Mouse (Mus musculus): ENCODE results near the gene Tmie. TPM values are rescaled to one million over a fixed set of nuclear protein-coding genes. Genes with fewer than 3 reads are reported as not detected.
A peak's percentile ranks its signal among the peaks of the same experiment; 100 is the strongest.

The Tmie gene
- polyA plus RNA-seq, 1 experiment from 2014 or later: 5.9 TPM

DNA sequence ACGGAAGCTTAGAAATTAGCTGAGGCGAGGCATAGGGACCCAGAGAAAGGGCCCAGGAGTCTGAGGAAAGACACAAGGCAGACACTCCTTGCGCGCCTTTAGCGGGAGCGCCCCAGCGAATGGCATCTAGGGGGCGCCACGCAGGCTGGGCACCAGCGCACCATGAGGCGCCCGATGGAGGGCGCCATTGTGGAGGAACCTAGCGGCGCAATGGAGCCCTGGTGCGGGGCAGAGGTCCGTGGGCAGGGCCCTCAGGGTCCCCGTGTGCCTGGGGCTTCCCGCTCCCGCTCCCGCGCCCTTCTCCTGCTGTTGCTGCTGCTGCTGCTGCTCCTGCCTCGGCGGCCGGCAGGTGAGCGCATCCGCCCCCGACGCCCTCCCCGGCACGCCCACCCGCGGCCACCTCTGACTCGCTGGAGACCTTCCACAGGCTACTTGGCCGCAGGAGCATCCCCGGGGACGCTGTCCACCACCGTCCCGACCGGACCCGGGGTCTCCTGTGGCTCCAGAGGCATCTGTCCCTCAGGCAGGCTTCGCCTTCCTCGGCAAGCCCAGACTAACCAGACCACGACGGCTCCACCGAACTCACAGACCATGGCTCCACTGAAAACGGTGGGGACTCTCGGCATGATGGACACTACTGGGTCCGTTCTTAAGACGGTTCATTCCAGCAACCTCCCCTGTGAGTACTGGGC lies 22.0 kb downstream of the Tmie start, which contains the start of gene Prss50:
Gene Prss50 (plus strand): TSS at position 187 of the 692 bp plus-strand sequence.
- H3K4me3 ChIP-seq (replicated peaks): peak within 1 kb of the TSS; percentile 24
- ATAC-seq (ENCODE audit: low FRiP score): no peak
- WGBS: 10% methylated on average over 50 of the region's 50 CpGs
- H3K9me3 ChIP-seq (replicated peaks): no peaks in the 10 kb centered on the region
- peaks cover 9% of the 10 kb centered on the region for H3K27me3 ChIP-seq (replicated peaks)
- H3K9ac ChIP-seq (replicated peaks): 0 out of 2 replicates have a peak within 1 kb of the TSS, but pooled peaks have one; percentile 21
- no peak within 1 kb of the TSS for H3K27ac ChIP-seq (replicated peaks)
- H3K4me1 ChIP-seq: peaks cover 5% of the 10 kb centered on the region
- H3K4me2 ChIP-seq: peak within 1 kb of the TSS; percentile 54
- H3K36me3 ChIP-seq: no peaks in the 10 kb centered on the region

DNA sequence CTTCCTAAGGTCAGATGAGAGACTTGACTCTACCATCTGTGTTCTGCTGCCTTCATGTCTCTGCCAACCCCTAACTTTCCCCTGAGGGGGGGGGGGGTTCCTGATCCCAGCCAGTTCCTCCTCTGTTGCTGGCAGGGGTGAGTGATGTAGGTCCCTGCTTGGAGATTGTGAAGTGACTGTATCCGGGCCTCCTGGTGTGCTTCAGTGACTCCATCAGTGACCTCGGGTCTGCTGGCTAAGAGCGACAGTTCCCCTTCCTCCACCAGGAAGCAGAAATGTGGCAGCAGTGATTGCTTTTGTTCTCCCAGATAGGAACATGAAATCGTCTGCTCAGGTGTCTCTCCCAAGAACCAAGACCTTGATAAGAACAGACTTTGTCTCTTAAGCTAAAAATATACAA lies 23.0 kb downstream of the Tmie start:
- 73% methylated on average over 4 of the region's 4 CpGs for WGBS
- H3K4me2 ChIP-seq: no peak overlapping the region
- peaks cover 5% of the 10 kb centered on the region for H3K4me1 ChIP-seq
- no peaks in the 10 kb centered on the region for H3K9me3 ChIP-seq (replicated peaks)
- no peak for ATAC-seq (ENCODE audit: low FRiP score)
- H3K4me3 ChIP-seq (replicated peaks): no peak overlapping the region
- no peaks in the 10 kb centered on the region for H3K36me3 ChIP-seq
- no peak overlapping the region for H3K27ac ChIP-seq (replicated peaks)
- no peak overlapping the region for H3K9ac ChIP-seq (replicated peaks)
- peaks cover 9% of the 10 kb centered on the region for H3K27me3 ChIP-seq (replicated peaks)

DNA sequence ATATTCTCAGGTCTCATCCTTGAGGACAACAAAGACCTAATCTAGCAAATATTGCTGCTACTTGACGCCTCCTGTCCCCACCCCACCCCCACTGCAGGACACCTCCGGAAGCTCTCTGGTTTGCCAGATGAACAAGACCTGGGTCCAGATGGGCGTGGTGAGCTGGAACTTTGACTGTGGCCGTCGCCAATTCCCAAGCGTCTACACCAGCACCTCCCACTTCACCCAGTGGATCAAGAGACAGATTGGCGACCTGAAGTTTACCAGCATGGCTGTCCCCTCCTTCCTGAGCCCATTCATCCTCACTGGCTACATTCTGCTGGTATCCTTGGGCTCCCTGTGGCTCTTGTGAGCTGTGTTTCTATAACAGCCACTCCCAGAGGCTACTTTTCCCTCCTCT lies 24.0 kb downstream of the Tmie start:
- Histone ChIP-seq H3K4me3 (replicated peaks) (no peak overlapping the region), H3K27ac (replicated peaks) (no peak overlapping the region), H3K9ac (replicated peaks) (no peak overlapping the region), H3K27me3 (replicated peaks) (peaks cover 9% of the 10 kb centered on the region), H3K4me2 (no peak overlapping the region), H3K9me3 (replicated peaks) (no peaks in the 10 kb centered on the region), H3K4me1 (peaks cover 5% of the 10 kb centered on the region), H3K36me3 (no peaks in the 10 kb centered on the region)
- no peak for ATAC-seq (ENCODE audit: low FRiP score)
- 78% methylated on average over 7 of the region's 7 CpGs for WGBS

GRCm38 (mm10) chr9:110849162-110849561 lies 30.8 kb downstream of the Tmie start:
- ATAC-seq (ENCODE audit: low FRiP score): no peak
- Histone ChIP-seq H3K9me3 (replicated peaks) (no peaks in the 10 kb centered on the region), H3K4me2 (no peak overlapping the region), H3K4me1 (no peaks in the 10 kb centered on the region), H3K27ac (replicated peaks) (no peak overlapping the region), H3K9ac (replicated peaks) (no peak overlapping the region), H3K4me3 (replicated peaks) (no peak overlapping the region), H3K36me3 (no peaks in the 10 kb centered on the region), H3K27me3 (replicated peaks) (no peaks in the 10 kb centered on the region)
- 85% methylated on average over 7 of the region's 7 CpGs for WGBS

DNA sequence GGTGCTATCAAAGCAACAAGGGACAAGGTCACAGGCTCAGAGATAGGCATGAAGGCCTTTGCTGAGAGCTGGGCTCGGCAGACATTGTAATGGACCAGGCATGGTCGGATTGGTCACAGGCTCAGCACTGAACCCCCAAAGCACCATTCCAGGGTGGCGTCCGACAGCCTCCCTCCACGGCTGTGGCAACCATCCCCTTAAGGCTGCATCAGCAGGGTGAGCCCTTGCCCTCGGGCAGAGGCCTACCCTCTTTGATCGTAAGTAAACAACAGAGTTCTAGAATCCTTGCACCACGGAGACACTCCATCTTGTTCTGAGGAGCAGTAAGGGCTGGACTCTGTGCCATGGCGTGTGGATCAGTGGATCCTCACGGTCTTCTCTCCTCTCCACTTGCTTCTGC lies 35.7 kb downstream of the Tmie start, which contains the start of gene Prss46:
Gene Prss46 (plus strand): TSS at position 301 of the 400 bp plus-strand sequence.
- no peak for ATAC-seq (ENCODE audit: low FRiP score)
- H3K9ac ChIP-seq (replicated peaks): no peak within 1 kb of the TSS
- 86% methylated on average over 10 of the region's 10 CpGs for WGBS

GRCm38 (mm10) chr9:110841438-110841837 lies 38.5 kb downstream of the Tmie start:
- no peak overlapping the region for H3K4me3 ChIP-seq (replicated peaks)
- H3K4me2 ChIP-seq: no peak overlapping the region
- H3K27me3 ChIP-seq (replicated peaks): no peaks in the 10 kb centered on the region
- H3K27ac ChIP-seq (replicated peaks): no peak overlapping the region
- no peak for ATAC-seq (ENCODE audit: low FRiP score)
- no peaks in the 10 kb centered on the region for H3K36me3 ChIP-seq
- no peaks in the 10 kb centered on the region for H3K4me1 ChIP-seq
- H3K9ac ChIP-seq (replicated peaks): no peak overlapping the region
- 85% methylated on average over 2 of the region's 2 CpGs for WGBS
- no peaks in the 10 kb centered on the region for H3K9me3 ChIP-seq (replicated peaks)

More for the DNA sequence above, 35.7 kb downstream of the Tmie start, which contains the start of gene Prss46:
- Histone ChIP-seq H3K4me2 (no peak within 1 kb of the TSS), H3K36me3 (no peaks in the 10 kb centered on the region), H3K4me1 (no peaks in the 10 kb centered on the region), H3K9me3 (replicated peaks) (no peaks in the 10 kb centered on the region), H3K27ac (replicated peaks) (no peak within 1 kb of the TSS), H3K27me3 (replicated peaks) (no peaks in the 10 kb centered on the region), H3K4me3 (replicated peaks) (no peak within 1 kb of the TSS)

- no peak overlapping the region for H3K27ac ChIP-seq (replicated peaks)
- H3K36me3 ChIP-seq: no peaks in the 10 kb centered on the region
- ATAC-seq (ENCODE audit: low FRiP score): no peak
- no peak overlapping the region for H3K4me2 ChIP-seq
- H3K27me3 ChIP-seq (replicated peaks): no peaks in the 10 kb centered on the region
- no peak overlapping the region for H3K4me3 ChIP-seq (replicated peaks)
- no peak overlapping the region for H3K9ac ChIP-seq (replicated peaks)
- no peaks in the 10 kb centered on the region for H3K9me3 ChIP-seq (replicated peaks)
- H3K4me1 ChIP-seq: no peaks in the 10 kb centered on the region
- 75% methylated on average over 6 of the region's 6 CpGs for WGBS
Measured at GRCm38 (mm10) chr9:110840905-110841304, 39.0 kb downstream of the Tmie start.

DNA sequence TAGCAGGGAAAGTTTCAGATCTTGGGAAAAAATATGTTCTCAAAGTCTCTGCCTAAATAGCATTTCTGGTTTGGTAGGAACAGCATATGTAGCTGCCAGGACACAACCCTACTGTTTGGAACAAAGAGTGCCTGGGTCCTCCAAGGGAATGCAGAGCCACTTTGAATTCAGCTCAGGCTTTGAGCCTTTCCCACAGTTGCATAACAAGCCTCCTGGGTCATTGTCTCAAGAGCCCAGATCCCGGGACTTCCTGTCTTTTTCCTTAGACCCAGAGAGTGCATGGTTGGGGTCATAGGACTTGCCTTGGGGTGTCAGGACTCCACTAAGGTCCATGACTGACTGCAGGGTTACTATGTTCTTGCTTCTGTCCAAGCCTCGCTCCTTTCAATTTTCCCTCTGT lies 43.8 kb downstream of the Tmie start:
- Histone ChIP-seq H3K4me1 (no peaks in the 10 kb centered on the region), H3K27ac (replicated peaks) (no peak overlapping the region; the same call in 1 of the 2 replicates)
- ATAC-seq (ENCODE audit: low FRiP score): no peak

GRCm38 (mm10) chr9:110834961-110835360 lies 45.0 kb downstream of the Tmie start:
- H3K4me3 ChIP-seq (replicated peaks): no peak overlapping the region
- no peaks in the 10 kb centered on the region for H3K36me3 ChIP-seq
- no peaks in the 10 kb centered on the region for H3K9me3 ChIP-seq (replicated peaks)
- H3K27ac ChIP-seq (replicated peaks): no peak overlapping the region
- no peak for ATAC-seq (ENCODE audit: low FRiP score)
- no peak overlapping the region for H3K9ac ChIP-seq (replicated peaks)
- WGBS: 33% methylated on average over 10 of the region's 10 CpGs
- no peaks in the 10 kb centered on the region for H3K4me1 ChIP-seq
- H3K27me3 ChIP-seq (replicated peaks): no peaks in the 10 kb centered on the region
- H3K4me2 ChIP-seq: no peak overlapping the region

More for the DNA sequence above, 43.8 kb downstream of the Tmie start:
- Histone ChIP-seq H3K9me3 (replicated peaks) (no peaks in the 10 kb centered on the region), H3K36me3 (no peaks in the 10 kb centered on the region), H3K27me3 (replicated peaks) (no peaks in the 10 kb centered on the region), H3K9ac (replicated peaks) (no peak overlapping the region), H3K4me2 (no peak overlapping the region), H3K4me3 (replicated peaks) (no peak overlapping the region)
- 57% methylated on average over 2 of the region's 2 CpGs for WGBS

- no peak within 1 kb of the TSS for H3K4me3 ChIP-seq (replicated peaks)
- H3K27me3 ChIP-seq (replicated peaks): no peaks in the 10 kb centered on the region
- no peaks in the 10 kb centered on the region for H3K9me3 ChIP-seq (replicated peaks)
- no peaks in the 10 kb centered on the region for H3K4me1 ChIP-seq
- H3K4me2 ChIP-seq: no peak within 1 kb of the TSS
- no peak within 1 kb of the TSS for H3K9ac ChIP-seq (replicated peaks)
- H3K27ac ChIP-seq (replicated peaks): no peak within 1 kb of the TSS
- WGBS: 82% methylated on average over 19 of the region's 19 CpGs
- no peak for ATAC-seq (ENCODE audit: low FRiP score)
- H3K36me3 ChIP-seq: no peaks in the 10 kb centered on the region
Measured at GRCm38 (mm10) chr9:110834411-110834810, 45.5 kb downstream of the Tmie start, which contains the start of gene Prss45. TSS of gene Prss45 (plus strand) at chr9:110834588.

- ATAC-seq (ENCODE audit: low FRiP score): no peak
Measured at GRCm38 (mm10) chr9:110833021-110833420, 46.9 kb downstream of the Tmie start.

GRCm38 (mm10) chr9:110826390-110826789 lies 53.5 kb downstream of the Tmie start, which contains the start of gene Prss43:
TSS of gene Prss43 (plus strand) at chr9:110826690.
- WGBS: 80% methylated on average over 3 of the region's 3 CpGs
- Histone ChIP-seq H3K27me3 (replicated peaks) (no peaks in the 10 kb centered on the region), H3K4me1 (no peaks in the 10 kb centered on the region), H3K4me2 (no peak within 1 kb of the TSS), H3K27ac (replicated peaks) (no peak within 1 kb of the TSS), H3K9ac (replicated peaks) (no peak within 1 kb of the TSS), H3K4me3 (replicated peaks) (no peak within 1 kb of the TSS), H3K9me3 (replicated peaks) (no peaks in the 10 kb centered on the region), H3K36me3 (no peaks in the 10 kb centered on the region)
- ATAC-seq (ENCODE audit: low FRiP score): no peak

More at GRCm38 (mm10) chr9:110833021-110833420, 46.9 kb downstream of the Tmie start:
- H3K9ac ChIP-seq (replicated peaks): no peak overlapping the region
- H3K36me3 ChIP-seq: no peaks in the 10 kb centered on the region
- WGBS: 72% methylated on average over 5 of the region's 5 CpGs
- H3K4me3 ChIP-seq (replicated peaks): no peak overlapping the region
- no peaks in the 10 kb centered on the region for H3K9me3 ChIP-seq (replicated peaks)
- no peaks in the 10 kb centered on the region for H3K27me3 ChIP-seq (replicated peaks)
- H3K27ac ChIP-seq (replicated peaks): no peak overlapping the region
- no peaks in the 10 kb centered on the region for H3K4me1 ChIP-seq
- H3K4me2 ChIP-seq: no peak overlapping the region
